Mouse (Mus musculus) monocyte, adult 5-6 weeks (primary cell): ENCODE measurements around the gene Ccnyl1. TPM values are rescaled to one million over a fixed set of nuclear protein-coding genes. Genes with fewer than 3 reads are reported as not detected.

ENCODE experiments used
- ATAC-seq: fragments of 153-309, 156-312 bp; replicated peaks from 2 replicates; pipeline ENCODE4 v1.8.0; 2017; ENCODE audit warnings: mild to moderate bottlenecking; ENCODE audit not compliant: low TSS enrichment, insufficient number of reproducible peaks, severe bottlenecking, poor library complexity, low FRiP score
- total RNA-seq: library from RNA; stranded (forward); fragments of 200-1000, 200-491, 200-594 nt; gene quantifications from 3 replicates; pipeline ENCODE4 v1.2.3, GENCODE M21; 2017

The Ccnyl1 gene
- total RNA-seq, 1 experiment from 2014 or later: 4.4 TPM

DNA sequence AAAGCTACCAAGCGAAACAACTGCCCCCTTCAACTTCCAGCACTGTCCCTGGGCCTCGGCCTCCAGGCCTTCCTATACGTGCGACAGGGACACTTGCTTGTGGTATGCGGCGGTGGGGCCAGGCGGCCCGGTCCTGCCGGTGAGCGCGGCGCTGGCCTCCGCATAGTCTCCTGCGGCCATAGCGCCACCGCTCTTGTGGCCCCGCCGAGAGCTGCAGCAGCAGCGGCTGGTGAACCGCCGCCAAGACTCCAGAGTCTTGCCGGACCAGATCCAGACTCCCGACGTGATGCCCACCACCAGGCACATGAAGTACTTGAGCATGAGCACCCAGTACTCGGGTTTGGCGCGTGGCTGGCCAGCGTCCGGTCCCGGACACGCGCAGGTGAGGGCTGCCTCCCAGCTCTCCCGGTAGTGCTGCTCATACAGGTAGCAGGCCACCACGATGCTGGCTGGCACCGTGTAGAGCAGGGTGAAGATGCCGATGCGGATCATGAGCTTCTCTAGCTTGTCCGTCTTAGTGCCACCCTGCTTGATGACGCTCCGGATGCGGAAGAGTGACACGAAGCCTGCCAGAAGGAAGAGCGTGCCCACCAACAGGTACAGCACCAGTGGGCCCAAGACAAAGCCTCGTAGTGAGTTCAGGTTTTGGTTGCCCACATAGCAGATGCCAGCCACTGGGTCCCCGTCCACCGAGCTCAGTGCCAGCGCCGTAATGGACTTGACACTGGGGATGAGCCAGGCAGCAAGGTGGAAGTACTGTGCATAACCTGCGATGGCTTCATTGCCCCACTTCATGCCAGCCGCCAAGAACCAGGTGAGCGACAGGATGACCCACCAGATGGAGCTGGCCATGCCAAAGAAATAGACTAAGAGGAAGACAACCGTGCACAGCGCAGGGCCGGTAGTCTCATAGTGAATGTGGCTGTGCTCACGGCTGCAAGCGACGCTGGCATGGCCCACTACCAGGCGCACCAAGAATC, 44.8 kb downstream of the Ccnyl1 start:
- no peak for ATAC-seq

DNA sequence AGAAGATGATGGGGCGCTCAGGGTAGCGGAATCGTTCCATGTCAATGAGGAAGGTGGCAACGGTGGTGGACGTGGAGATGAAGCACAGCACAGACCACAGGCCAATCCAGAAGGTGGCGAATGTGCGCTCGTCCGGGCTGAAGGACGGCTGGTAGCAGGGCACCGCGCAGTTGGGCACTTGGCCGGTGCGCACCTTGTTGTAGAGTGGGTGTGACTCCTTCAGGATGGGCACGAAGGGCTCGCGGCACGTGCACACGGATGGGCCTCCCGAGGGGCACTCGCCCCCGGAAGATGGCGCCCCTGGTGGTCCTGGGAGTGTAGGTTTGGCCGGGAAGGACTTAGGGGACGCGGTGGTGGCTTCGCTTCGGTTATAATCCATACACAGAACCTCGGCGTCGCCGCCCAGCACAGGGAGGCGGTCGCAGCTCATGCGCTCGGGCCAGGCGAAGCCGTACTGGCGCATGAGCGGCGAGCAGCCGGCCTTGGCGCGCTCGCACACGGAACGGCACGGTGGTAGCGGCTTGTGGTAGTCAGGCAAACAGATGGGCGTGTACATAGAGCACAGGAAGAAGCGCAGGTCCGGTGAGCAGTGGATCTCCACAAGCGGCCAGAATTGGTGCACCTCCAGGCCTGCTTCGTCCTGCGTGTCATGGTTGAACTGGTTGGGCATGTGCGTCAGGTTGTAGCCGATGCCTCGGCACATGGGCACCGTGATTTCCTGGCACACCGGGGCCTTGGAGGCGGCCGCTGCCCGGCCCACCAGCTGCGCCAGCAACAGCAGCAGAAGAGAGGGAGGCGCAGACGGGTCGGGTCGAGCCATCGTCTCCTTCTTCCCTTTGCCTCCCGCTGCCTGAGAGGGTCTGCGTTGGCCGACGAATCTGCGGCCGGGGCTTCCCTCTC, 45.8 kb downstream of the Ccnyl1 start:
- 0 out of 2 replicates have a peak, but pooled peaks have one; percentile 23 for ATAC-seq

DNA sequence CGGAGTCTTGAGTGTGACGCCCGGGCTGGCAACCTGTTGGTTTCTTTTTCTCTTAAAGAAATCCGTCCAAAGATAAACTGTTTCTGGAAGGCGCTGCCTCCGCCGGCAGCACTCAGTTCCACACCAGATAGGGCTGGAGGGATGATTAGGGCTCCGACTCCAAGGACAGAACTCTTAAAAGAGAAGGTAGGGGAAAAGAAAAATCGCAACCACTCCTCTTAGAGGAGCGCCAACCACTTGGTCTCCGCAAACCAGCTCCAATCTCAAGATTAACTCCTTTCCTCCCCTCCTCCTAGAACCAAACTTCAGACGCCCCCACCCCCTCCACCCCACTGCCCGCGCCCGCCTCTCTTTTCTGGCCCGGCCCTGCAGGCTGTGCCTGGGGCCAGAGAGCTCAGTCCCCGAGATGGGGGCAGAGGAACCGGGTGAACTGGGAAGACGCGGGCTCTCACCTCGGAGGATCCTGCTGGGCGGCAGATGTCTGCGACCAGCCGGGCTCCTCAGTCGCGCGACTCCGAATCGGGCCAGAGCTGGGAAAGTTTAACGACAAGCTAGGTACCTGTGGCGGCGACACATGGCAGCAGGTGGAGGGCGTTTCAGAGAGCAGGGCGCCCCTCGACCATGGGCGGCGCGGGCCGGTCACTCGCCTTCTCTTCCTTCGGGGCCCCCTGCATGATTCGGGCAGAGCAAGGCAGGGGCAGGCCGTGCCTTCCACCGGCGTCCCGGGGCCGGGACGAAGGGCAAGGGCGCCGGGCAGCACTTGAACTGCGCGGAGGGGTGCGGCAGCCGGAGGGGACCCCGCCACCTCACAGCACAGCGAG, 46.6 kb downstream of the Ccnyl1 start:
- ATAC-seq: no peak

DNA sequence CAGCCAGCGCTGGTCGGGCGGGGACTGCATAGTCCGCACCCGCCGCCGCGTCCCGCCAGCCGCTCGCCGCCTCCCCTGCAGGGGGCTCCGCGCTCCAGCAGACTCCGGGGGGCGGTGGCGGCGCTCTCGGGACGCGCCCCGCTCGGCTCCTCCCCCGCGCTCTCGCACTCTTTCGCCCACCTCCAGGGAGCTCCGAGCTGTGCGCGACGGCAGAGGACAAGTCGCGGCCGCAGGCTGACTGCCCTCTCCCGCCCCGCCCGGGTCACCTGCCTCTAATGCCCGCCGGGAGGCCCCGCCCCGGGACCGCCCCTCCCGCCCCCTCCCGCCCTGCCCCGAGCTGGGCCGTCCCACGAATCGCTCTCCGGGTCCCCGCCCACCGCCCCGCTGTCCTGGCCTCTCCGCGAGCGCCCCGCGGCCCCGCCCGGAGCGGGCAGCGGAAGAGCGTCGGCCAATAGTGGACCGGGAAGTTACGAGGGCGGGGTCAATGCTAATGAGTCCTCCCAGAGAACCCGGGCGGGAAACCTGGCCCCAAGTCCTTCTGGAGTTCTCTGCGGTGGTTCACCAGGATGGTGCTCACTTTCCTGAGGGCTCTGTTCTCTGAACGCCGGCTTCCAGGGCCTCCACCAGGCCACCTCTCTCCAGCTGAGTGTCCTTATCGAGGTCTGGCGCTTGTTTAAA, 47.4 kb downstream of the Ccnyl1 start, which contains the start of gene Fzd5:
TSS of gene Fzd5 (minus strand) at position 250 of the 678 bp plus-strand sequence.
- peak; percentile 60 for ATAC-seq

DNA sequence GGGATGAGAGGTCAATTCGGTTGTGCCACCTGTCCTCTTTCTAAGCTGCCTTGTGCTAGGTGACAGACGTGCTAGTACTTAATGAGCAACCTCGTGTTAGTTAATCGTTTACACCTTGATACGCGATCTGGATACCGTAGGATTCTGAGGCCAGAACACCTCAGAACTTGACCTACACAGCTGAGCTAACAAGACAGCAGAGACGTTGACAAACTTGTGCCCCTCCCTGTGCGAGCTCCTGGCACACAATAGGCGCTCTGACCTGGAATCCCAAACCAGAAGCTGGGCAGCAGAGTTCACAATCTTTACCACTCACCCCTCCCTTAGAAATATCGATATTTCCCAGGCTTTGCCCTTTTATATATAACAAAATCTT, 47.9 kb downstream of the Ccnyl1 start:
- ATAC-seq: 0 out of 2 replicates have a peak, but pooled peaks have one; percentile 8

DNA sequence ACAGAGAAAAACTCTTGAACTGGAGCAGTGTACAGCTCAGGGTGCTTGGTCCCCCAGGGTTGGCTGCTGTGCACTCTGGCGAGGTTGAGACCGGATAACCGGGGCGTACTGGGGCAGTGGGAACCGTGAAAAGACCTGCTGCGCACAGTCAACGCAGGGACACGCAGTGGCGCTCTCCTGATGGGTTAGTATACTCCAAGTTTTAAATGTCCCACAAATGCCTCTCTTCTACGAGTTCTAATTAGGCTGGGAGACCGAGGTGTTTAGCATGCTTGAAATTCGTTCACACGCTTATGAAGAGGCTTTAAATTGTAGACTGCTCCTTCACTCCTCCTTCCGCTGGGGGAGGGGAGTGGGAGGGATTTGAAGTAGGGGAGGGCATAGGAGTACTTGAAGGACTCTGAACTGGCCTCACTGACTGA, 48.4 kb downstream of the Ccnyl1 start:
- no peak for ATAC-seq

DNA sequence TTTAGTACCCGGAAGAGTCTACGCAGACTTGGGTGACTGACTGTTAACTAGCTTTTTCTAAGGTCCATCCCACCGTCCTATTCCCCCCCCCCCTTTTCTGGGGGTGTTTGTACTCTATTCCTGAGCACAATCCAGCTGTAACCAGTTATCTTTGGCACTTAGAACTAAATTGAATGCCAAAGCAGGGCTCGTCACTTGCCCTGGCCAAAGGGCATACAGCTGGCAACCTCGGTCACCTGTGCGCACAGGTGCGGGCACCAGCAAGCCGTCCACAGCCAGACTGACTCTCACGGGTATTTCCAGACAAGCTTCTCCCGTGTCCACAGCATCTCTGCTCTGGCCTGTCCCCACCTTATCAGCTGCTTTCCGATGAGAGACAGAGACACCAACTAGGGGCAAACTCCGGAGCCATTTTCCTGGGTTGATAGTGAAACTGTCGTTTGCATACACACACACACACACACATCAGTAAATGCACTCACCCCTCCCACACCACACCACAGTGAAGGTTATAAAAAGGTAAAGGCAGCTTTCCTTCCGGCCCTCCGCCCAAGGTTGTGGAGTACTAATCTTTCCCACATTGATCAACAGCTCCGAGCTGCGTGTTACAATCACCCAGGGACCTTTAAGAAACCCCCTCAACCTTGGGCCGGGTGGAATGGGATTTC, 52.6 kb downstream of the Ccnyl1 start:
- ATAC-seq: no peak

DNA sequence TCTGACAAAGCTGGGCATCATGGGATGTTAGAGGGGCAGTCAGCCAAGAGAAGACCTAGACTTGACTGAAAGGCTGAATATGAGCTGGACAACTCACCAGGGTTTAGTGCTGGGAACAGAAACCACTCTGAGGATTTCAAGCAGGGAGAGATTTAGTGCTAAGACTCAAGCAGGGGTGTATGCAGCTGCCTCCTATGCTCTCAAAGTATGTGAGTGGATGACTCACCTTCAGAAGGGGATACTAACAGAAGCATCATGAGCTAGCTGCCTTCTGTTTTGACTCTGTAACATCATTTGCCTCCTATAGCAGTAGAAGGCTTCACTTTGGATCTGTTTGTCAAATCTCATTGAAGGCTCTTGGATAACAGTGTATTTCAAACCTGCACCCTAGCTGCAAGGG, 54.4 kb downstream of the Ccnyl1 start:
- ATAC-seq: no peak

DNA sequence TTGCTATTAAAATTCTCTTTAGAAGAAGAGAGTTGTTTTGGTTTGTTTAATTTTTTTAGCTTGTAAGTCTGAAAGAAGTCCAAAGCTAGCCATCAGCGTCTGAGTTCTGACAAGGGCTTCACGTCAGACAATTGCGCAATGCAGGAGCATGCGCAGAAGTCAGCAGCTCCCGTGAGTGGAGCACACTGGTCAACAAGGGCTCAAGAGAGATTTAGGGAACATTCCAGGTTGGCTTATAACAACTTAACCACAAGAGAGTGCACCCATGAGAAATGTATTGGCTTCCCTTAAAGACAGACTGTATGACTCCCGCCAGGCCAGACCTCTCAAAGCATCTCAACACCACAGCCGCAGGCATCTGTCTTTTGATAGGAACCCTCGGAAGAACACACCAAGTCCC, 62.9 kb downstream of the Ccnyl1 start:
- ATAC-seq: 0 out of 2 replicates have a peak, but pooled peaks have one; percentile 33

DNA sequence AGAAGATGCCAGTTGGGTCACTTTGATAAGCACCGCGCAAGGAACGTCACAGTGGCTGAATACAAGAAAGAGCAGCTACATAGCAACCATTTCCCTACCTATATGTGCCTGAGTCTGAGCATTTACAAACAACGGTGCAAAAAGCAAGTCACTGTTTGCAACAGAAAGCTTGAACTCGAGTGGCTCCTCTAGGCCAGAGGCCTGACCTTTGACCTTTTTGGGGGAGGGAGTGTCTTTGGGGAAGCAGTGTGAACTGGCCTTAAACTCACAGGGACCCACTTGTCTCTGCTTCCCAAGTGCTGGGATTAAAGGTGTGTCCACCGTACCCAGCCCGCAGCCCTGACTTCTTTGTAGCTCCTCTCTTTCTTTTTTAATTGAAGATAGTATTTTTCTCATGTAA, 63.4 kb downstream of the Ccnyl1 start:
- no peak for ATAC-seq

DNA sequence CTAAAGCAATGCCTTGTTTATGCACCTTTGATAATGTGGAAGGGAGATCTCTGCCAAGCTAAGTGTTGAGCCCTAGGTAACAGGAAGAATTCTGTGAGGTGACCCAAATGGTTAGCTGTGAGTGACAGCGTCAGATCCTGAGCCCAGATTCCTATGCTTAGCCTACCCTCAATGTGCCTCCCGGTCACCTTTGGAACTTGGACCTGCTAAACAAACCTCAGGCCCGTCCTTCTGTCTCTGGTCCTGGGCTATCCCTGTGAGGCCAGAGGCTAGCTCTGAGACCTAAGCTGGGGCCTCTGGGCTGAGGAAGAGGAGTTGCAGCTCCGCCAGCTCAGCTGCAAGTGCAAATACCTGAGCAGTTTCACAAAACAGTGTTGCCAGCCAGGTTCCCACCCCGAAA, 64.4 kb downstream of the Ccnyl1 start:
- ATAC-seq: no peak

DNA sequence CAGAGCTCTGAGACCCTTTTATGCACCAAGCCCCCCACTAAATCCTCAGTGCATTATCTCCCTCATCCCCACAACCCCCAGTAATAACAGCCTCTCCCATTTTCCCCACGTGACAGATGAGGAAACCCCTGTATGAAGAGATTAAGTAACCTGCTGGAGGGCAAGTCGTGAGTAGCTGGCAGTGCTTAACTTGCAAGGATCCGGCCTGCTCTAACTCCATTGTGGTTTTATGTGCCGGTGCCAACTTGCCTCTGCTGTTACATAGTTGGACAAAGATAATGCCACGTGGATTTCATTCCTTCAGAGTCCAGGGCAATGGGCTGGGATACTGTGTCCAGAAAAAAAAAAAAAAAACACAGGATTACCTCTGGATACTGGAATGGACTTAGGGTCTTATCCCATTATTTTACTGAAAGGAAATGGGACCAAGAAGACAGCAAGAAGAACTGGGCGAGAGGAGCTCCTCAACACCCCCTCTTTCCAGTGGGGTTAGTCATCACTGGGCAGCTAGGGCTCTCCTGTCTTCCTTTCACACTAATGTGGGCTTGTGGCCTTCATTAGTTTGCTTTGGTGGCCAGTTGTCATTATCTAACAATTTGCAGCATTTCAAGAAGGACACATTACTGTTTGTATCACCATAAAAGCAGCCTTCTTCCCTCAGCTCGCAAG, 65.8 kb downstream of the Ccnyl1 start:
- ATAC-seq: no peak

DNA sequence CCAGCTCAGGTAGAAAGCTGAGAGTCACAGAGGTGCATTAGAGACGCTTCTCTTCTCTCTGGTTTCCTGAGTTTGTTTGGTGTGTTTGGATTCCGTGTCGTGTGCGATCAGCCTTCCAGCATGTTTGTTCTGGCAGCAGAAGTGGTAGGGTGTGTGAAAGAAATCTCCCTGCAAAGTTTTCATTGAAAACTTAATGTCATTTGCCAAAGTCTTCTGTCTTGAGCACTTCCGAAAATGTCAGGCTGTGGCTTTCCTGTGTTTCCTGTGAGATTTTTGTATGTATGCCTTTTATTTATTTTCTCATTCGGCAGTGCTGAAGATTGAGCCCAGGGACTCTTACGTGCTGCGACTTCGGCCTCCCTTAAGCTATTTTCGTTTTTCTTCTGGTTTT, 66.4 kb downstream of the Ccnyl1 start:
- ATAC-seq: no peak

DNA sequence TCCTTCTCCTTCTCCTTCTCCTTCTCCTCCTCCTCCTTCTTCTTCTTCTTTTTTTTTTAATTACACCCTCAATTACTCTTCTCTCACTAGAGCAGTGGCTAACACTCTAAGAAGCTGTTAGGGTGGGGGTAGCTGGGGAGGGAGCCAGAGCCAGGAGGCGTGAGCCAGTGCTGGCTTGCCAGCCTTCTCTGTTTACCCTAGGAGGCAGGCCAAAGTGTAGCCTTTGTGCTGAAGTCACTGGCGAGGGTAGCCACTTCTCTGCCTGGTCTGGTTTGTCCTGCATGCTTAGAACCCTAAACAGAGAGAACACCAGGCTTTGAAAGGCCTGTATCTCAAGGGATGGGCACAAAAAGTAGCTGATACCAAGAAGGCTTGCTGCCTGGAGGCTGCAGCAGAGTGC, 67.0 kb downstream of the Ccnyl1 start:
- no peak for ATAC-seq

DNA sequence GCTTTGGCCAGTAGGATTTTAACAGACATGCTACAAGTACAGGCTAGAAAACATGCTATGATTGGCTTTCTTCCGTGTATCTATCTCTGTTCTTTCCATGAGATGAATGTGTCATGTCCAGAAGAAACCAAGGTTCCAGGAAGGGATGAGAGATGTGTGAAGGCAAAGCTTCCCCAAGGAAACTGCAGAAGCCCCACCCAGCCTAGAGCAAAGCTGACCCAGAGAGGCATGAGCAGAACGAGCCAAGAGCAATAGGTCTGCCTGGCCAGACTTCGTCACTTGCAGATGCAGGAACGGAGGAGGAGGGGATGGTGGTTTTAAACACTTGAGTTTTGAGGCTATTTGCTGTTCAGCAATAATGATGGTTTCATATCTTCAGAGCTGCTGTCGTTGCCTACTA, 67.5 kb downstream of the Ccnyl1 start:
- ATAC-seq: no peak

DNA sequence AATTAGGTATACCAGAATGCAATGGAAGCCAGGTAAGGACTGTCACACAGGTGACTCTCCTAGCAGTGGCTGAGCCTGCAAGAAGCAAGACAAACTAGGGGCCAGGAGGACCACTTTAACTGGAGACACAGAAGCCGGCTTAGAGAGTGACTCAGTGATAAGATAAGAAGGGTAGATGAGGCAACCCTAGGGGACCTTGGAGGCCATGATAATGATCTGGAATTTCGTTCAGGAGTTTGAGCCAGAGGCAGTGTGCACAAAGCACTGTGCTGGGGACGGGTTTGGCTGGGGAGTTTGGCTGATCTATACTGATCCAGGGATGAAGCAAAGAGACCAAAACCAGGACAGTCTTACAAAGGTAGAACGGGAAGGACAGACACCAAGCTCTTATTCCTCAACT, 71.4 kb downstream of the Ccnyl1 start:
- ATAC-seq: no peak

DNA sequence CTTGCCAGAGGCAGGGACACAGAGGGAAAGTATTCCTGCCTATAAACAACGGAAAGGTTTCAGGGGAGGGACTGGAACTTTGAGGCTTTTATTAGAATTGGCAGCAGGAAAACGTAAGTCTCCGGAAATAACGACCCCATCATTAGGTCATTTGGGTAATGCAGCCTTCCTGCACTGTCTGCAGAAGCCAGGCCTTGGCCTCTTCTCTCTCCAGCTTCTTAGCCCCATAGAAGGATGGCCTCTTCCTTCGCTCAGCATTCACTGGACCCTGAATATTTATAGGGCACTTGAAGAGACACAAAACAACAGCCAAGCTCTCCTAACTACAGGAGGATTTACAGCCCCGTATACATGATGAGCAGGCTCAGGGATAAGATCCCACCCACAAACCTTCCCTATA, 79.9 kb downstream of the Ccnyl1 start:
- no peak for ATAC-seq
